Mouse (Mus musculus) intestine, embryonic 16.5 days (tissue): ENCODE results near the gene Sugct. TPM values are rescaled to one million over a fixed set of nuclear protein-coding genes. Genes with fewer than 3 reads are reported as not detected.

ENCODE experiments used
- polyA plus RNA-seq: library from polyadenylated mRNA; unstranded; fragments of >200 nt; fragmentation: Nextera tagmentation; extraction: Ambion mirVana; gene quantifications from 2 replicates; pipeline ENCODE4 v1.2.1, GENCODE M21; 2015

Gene Sugct
- polyA plus RNA-seq, 1 experiment from 2014 or later: 7.9 TPM

Other genes starting within 250 kb of the Sugct start
- 33.9 and 37.3 TPM in 2 replicates for gene Mplkip, start 361 bp downstream of the Sugct start, polyA plus RNA-seq
- 7.0 and 7.5 TPM in 2 replicates for gene Cdk13, start 109.5 kb upstream of the Sugct start, polyA plus RNA-seq
- 89.6 and 94.9 TPM in 2 replicates for gene Rala, start 248.7 kb upstream of the Sugct start, polyA plus RNA-seq